Mouse (Mus musculus) fat pad, adult 2 months (tissue): ENCODE data around the gene Hist2h2ac.
"Not testable (repeated sequence)": the region's sequence is repeated elsewhere in the genome, so short reads cannot be mapped to it uniquely, and the experiment has no call there.

Source experiments
- DNase-seq: peaks from one replicate; pipeline ENCODE4 v3.0.0-alpha.2; 2011; ENCODE audit warnings: low read depth, low spot score; ENCODE audit errors: extremely low read depth

Hist2h2ac gene

GRCm38 (mm10) chr3:96192977-96193376 lies 27.7 kb downstream of the Hist2h2ac start:
- no peak for DNase-seq

GRCm38 (mm10) chr3:96182382-96182776 lies 38.3 kb downstream of the Hist2h2ac start:
- DNase-seq, result no peak

GRCm38 (mm10) chr3:96181510-96182381 lies 38.9 kb downstream of the Hist2h2ac start:
- DNase-seq, result no peak

- DNase-seq, result no peak
Observed at GRCm38 (mm10) chr3:96180727-96181477, 39.8 kb downstream of the Hist2h2ac start, which contains the start of gene Sv2a. Gene Sv2a (plus strand): TSS chr3:96181151.

GRCm38 (mm10) chr3:96179531-96179930 lies 41.1 kb downstream of the Hist2h2ac start:
- DNase-seq, result no peak

- DNase-seq, result no peak
Observed at GRCm38 (mm10) chr3:96178902-96179301, 41.8 kb downstream of the Hist2h2ac start.

GRCm38 (mm10) chr3:96178427-96178826 lies 42.3 kb downstream of the Hist2h2ac start:
- DNase-seq, result no peak

- no peak for DNase-seq
Observed at GRCm38 (mm10) chr3:96175251-96175650, 45.4 kb downstream of the Hist2h2ac start.

- not testable (repeated sequence) for DNase-seq
Observed at GRCm38 (mm10) chr3:96174042-96174441, 46.6 kb downstream of the Hist2h2ac start.

GRCm38 (mm10) chr3:96173185-96173584 lies 47.5 kb downstream of the Hist2h2ac start:
- DNase-seq, result no peak

GRCm38 (mm10) chr3:96172197-96173178 lies 48.2 kb downstream of the Hist2h2ac start, which contains the start of gene Sf3b4:
Gene Sf3b4 (plus strand): TSS chr3:96172332.
- DNase-seq, result no peak

GRCm38 (mm10) chr3:96171583-96172196 lies 49.0 kb downstream of the Hist2h2ac start:
- DNase-seq, result no peak

- no peak for DNase-seq
Observed at GRCm38 (mm10) chr3:96170976-96171545, 49.6 kb downstream of the Hist2h2ac start.
